Mouse (Mus musculus): ENCODE measurements at regions not wholly inside any gene's neighbourhood (a gene's known extent, or its start where the extent isn't known, plus 50 kb on each side); places are given as distances from the start of the nearest gene placed in this dataset.

DNA sequence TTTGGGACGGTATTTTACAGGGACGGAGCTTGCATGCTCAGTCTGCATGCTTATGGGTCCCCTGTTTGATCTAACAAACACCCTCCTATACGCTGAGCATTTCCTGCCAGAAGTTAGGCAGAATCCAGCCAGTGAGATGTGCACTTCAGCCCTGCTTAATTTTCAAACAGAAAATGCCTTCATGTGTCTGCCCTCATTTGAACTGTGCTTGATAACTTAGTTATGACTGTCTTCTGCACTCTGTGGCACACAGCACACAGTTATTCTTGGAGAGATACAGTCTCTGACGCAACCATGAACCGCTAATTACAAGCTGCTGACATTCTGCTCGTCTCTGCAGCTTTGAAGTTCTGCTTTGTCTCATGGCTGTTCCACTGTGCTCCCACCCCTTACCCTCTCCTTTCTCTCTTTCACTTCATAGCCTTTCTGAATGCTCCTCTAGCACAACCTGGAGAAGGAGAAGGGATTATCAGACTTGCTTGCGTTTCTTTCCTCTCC, 160.2 kb downstream of the Gm11361 start:
- Histone ChIP-seq H3K9me3 (ENCODE audit: control insufficient read depth, low read length) (no peaks in the 10 kb centered on the region), H3K4me3 (ENCODE audit: low read length) (peak overlapping the region; percentile 43), H3K27me3 (replicated peaks; ENCODE audit: control insufficient read depth, insufficient read depth, low read length) (no peaks in the 10 kb centered on the region), H3K4me1 (ENCODE audit: control insufficient read depth, insufficient read depth, low read depth, low read length) (peaks cover 29% of the 10 kb centered on the region), H3K36me3 (ENCODE audit: control insufficient read depth, insufficient read depth, low read length) (no peaks in the 10 kb centered on the region), H3K27ac (ENCODE audit: low read depth, low read length) (peak overlapping the region; percentile 93), H3K9ac (ENCODE audit: low read depth, low read length) (peak overlapping the region; percentile 68), H3K4me2 (ENCODE audit: low read length) (peak overlapping the region; percentile 62)
- under 1% methylated on average over 7 of the region's 7 CpGs for WGBS
- ATAC-seq = peak; percentile 28

DNA sequence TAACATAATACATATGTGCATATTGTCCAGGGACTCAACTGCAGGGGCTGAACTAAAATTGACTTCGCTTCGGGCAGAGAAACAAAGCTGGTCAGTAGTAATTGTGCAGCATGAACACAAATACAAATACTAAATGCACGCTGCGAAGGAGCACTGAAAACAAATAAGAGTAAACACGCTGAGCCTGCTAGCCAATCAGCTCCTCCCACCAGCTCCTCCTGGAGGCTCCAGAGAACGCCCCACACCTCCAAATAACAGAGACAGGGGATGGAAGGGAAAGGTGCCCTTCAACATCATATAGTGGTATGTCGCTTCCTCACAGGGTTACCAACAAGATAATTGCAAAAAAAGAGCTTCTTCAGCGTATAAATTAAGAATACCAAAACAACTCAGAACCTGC, 159.6 kb downstream of the Gm11361 start:
- Histone ChIP-seq H3K27ac (ENCODE audit: low read depth, low read length) (peak overlapping the region; percentile 93), H3K4me1 (ENCODE audit: control insufficient read depth, insufficient read depth, low read depth, low read length) (peaks cover 29% of the 10 kb centered on the region), H3K4me2 (ENCODE audit: low read length) (peak overlapping the region; percentile 62)

DNA sequence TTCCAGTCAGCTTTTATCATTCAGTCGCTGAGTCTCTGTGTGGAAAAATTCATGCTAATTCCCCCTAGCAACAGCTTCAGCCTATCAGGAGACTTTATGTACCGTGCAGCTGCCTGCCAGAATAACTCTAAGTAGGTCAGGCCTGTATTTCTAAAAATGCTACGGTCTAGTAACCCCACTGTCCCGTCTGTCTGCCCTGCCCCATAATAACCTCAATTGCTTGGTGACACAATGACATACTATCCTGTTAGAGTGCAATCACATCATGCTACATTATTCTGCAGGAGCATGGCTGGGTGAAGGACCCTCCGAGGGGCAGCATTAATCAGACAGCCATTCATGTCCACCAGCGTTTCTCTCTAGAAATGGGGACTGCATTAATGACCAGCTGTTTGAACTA, 158.9 kb downstream of the Gm11361 start:
- no peaks in the 10 kb centered on the region for H3K36me3 ChIP-seq (ENCODE audit: control insufficient read depth, insufficient read depth, low read length)
- peak overlapping the region; percentile 68 for H3K9ac ChIP-seq (ENCODE audit: low read depth, low read length)
- peak; percentile 83 for ATAC-seq
- peak overlapping the region; percentile 43 for H3K4me3 ChIP-seq (ENCODE audit: low read length)
- WGBS = 5% methylated on average over 6 of the region's 6 CpGs
- H3K27ac ChIP-seq (ENCODE audit: low read depth, low read length) = peak overlapping the region; percentile 93
- H3K27me3 ChIP-seq (replicated peaks; ENCODE audit: control insufficient read depth, insufficient read depth, low read length) = no peaks in the 10 kb centered on the region
- H3K4me1 ChIP-seq (ENCODE audit: control insufficient read depth, insufficient read depth, low read depth, low read length) = peaks cover 29% of the 10 kb centered on the region
- H3K9me3 ChIP-seq (ENCODE audit: control insufficient read depth, low read length) = no peaks in the 10 kb centered on the region
- peak overlapping the region; percentile 62 for H3K4me2 ChIP-seq (ENCODE audit: low read length)

More for the DNA sequence above, 159.6 kb downstream of the Gm11361 start:
- no peaks in the 10 kb centered on the region for H3K36me3 ChIP-seq (ENCODE audit: control insufficient read depth, insufficient read depth, low read length)
- H3K9me3 ChIP-seq (ENCODE audit: control insufficient read depth, low read length) = no peaks in the 10 kb centered on the region
- 11% methylated on average over 8 of the region's 8 CpGs for WGBS
- ATAC-seq = peak; percentile 16; the same call in 1 of the 2 replicates
- no peaks in the 10 kb centered on the region for H3K27me3 ChIP-seq (replicated peaks; ENCODE audit: control insufficient read depth, insufficient read depth, low read length)
- H3K4me3 ChIP-seq (ENCODE audit: low read length) = peak overlapping the region; percentile 43
- peak overlapping the region; percentile 68 for H3K9ac ChIP-seq (ENCODE audit: low read depth, low read length)

DNA sequence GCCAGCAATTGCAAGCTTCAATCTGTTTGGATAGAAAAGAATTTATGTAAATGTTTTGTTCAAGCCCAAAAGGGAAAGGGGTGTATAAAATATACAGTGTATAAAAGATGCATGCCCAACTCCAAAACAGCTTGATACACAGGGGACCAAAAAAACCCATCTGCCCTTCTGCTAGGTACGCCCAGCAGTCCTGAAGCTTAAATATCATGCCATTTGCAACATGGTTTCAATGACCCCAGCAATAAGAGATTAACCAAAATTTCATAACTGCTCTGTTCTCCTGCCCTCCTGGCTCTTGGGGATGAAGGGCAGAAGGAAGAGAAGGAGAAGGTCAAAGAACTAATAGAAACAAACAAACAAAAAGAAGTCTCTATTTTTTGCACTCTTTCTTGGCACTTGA, 158.4 kb downstream of the Gm11361 start:
- peak overlapping the region; percentile 43 for H3K4me3 ChIP-seq (ENCODE audit: low read length)
- H3K36me3 ChIP-seq (ENCODE audit: control insufficient read depth, insufficient read depth, low read length) = no peaks in the 10 kb centered on the region
- peak overlapping the region; percentile 93 for H3K27ac ChIP-seq (ENCODE audit: low read depth, low read length)
- peak overlapping the region; percentile 62 for H3K4me2 ChIP-seq (ENCODE audit: low read length)
- peak overlapping the region; percentile 50; the same call in 1 of the 2 replicates for H3K9ac ChIP-seq (ENCODE audit: low read depth, low read length)
- no peak for ATAC-seq
- WGBS = 11% methylated on average over 1 of the region's 1 CpGs
- peaks cover 27% of the 10 kb centered on the region for H3K4me1 ChIP-seq (ENCODE audit: control insufficient read depth, insufficient read depth, low read depth, low read length)
- H3K27me3 ChIP-seq (replicated peaks; ENCODE audit: control insufficient read depth, insufficient read depth, low read length) = no peaks in the 10 kb centered on the region
- H3K9me3 ChIP-seq (ENCODE audit: control insufficient read depth, low read length) = no peaks in the 10 kb centered on the region

DNA sequence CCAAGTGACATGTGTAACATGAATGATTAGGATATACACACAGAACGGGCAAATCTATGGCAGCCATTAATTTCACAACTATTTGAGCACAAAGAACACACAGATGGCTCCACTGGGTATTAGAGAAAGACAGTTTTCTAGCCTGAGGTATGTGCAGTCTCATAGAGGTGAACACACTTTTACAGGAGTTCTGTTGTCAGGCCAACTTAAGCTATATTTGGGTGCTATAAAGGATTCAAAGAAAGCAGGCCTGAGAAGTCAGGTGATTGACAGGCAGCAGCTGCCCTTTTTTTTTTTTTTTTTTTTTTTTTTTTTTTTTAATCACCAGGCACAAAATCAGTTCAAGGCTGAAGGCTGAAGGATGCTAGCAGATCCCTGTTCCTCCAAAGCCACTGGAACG, 153.0 kb downstream of the Gm11361 start:
- ATAC-seq = no peak
- H3K27me3 ChIP-seq (replicated peaks; ENCODE audit: control insufficient read depth, insufficient read depth, low read length) = no peaks in the 10 kb centered on the region
- H3K9me3 ChIP-seq (ENCODE audit: control insufficient read depth, low read length) = no peaks in the 10 kb centered on the region
- H3K4me3 ChIP-seq (ENCODE audit: low read length) = no peak overlapping the region
- 22% methylated on average over 2 of the region's 2 CpGs for WGBS
- H3K9ac ChIP-seq (ENCODE audit: low read depth, low read length) = no peak overlapping the region
- no peak overlapping the region for H3K4me2 ChIP-seq (ENCODE audit: low read length)
- no peak overlapping the region for H3K27ac ChIP-seq (ENCODE audit: low read depth, low read length)
- no peaks in the 10 kb centered on the region for H3K36me3 ChIP-seq (ENCODE audit: control insufficient read depth, insufficient read depth, low read length)
- peaks cover 2% of the 10 kb centered on the region for H3K4me1 ChIP-seq (ENCODE audit: control insufficient read depth, insufficient read depth, low read depth, low read length)

DNA sequence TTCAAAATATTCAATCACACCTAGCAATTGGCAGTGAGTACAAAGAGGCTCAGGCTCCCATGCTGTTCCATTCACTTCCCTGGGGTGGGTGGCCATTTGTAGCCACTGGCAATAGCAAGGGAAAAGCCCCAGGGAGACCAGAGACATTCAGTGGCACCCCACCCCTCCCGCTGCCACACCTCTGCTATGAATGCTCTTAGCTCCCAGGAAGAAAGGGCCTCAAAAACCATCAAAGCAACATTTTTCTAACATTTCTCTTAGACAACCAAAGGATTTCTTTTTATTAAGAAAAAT, 152.2 kb downstream of the Gm11361 start:
- H3K36me3 ChIP-seq (ENCODE audit: control insufficient read depth, insufficient read depth, low read length) = no peaks in the 10 kb centered on the region

GRCm38 (mm10) chr13:28408868-28409608, 151.7 kb downstream of the Gm11361 start:
- Histone ChIP-seq H3K4me2 (ENCODE audit: low read length) (no peak overlapping the region), H3K9me3 (ENCODE audit: control insufficient read depth, low read length) (no peaks in the 10 kb centered on the region), H3K36me3 (ENCODE audit: control insufficient read depth, insufficient read depth, low read length) (no peaks in the 10 kb centered on the region), H3K4me1 (ENCODE audit: control insufficient read depth, insufficient read depth, low read depth, low read length) (no peaks in the 10 kb centered on the region), H3K9ac (ENCODE audit: low read depth, low read length) (no peak overlapping the region), H3K27ac (ENCODE audit: low read depth, low read length) (peak overlapping the region; percentile 39; the same call in 1 of the 2 replicates), H3K27me3 (replicated peaks; ENCODE audit: control insufficient read depth, insufficient read depth, low read length) (no peaks in the 10 kb centered on the region), H3K4me3 (ENCODE audit: low read length) (no peak overlapping the region)
- 30% methylated on average over 7 of the region's 7 CpGs for WGBS
- ATAC-seq = peak; percentile 70; the same call in 1 of the 2 replicates

More for the DNA sequence above, 152.2 kb downstream of the Gm11361 start:
- Histone ChIP-seq H3K4me3 (ENCODE audit: low read length) (no peak overlapping the region), H3K4me2 (ENCODE audit: low read length) (no peak overlapping the region), H3K4me1 (ENCODE audit: control insufficient read depth, insufficient read depth, low read depth, low read length) (no peaks in the 10 kb centered on the region), H3K27me3 (replicated peaks; ENCODE audit: control insufficient read depth, insufficient read depth, low read length) (no peaks in the 10 kb centered on the region), H3K27ac (ENCODE audit: low read depth, low read length) (peak overlapping the region; percentile 39; the same call in 1 of the 2 replicates), H3K9me3 (ENCODE audit: control insufficient read depth, low read length) (no peaks in the 10 kb centered on the region), H3K9ac (ENCODE audit: low read depth, low read length) (no peak overlapping the region)
- no peak for ATAC-seq
- 17% methylated on average over 1 of the region's 1 CpGs for WGBS

DNA sequence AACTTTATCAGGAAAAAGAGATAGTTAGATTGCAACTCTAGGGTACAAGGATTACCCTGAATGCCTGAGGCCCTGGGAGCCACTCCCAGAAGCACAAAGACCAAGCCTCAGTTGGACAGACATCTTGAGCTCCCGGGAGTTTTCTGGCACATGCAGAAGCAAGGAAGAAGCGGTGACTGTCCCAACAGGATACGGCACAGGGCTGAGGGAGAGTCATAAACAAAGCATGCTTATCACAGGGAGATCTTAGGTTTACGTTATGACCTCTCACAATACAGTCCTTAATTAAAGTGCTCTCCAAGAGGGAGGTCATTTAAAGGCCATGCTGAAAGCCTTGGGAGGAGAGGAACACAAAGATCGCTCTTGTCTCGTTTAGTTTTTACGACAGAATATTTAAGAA, 143.1 kb downstream of the Gm11361 start:
- Histone ChIP-seq H3K4me3 (ENCODE audit: low read length) (no peak overlapping the region), H3K9me3 (ENCODE audit: control insufficient read depth, low read length) (no peaks in the 10 kb centered on the region), H3K9ac (ENCODE audit: low read depth, low read length) (no peak overlapping the region), H3K4me1 (ENCODE audit: control insufficient read depth, insufficient read depth, low read depth, low read length) (no peaks in the 10 kb centered on the region), H3K27me3 (replicated peaks; ENCODE audit: control insufficient read depth, insufficient read depth, low read length) (no peaks in the 10 kb centered on the region), H3K4me2 (ENCODE audit: low read length) (no peak overlapping the region), H3K27ac (ENCODE audit: low read depth, low read length) (no peak overlapping the region), H3K36me3 (ENCODE audit: control insufficient read depth, insufficient read depth, low read length) (peaks cover 2% of the 10 kb centered on the region; the same call in 1 of the 2 replicates)
- WGBS = 40% methylated on average over 7 of the region's 7 CpGs
- ATAC-seq = no peak
